Mouse (Mus musculus): ENCODE results near the gene Ttc17. TPM values are rescaled to one million over a fixed set of nuclear protein-coding genes. Genes with fewer than 3 reads are reported as not detected.

The Ttc17 gene
- polyA plus RNA-seq, 1 experiment: 18.4 TPM

GRCm38 (mm10) chr2:94363821-94364220 is 42.7 kb downstream of the Ttc17 start:
- Histone ChIP-seq H3K9ac (ENCODE audit: low read depth, poor library complexity, severe bottlenecking) (no peak overlapping the region), H3K27ac (ENCODE audit: insufficient read depth, low read length) (no peak overlapping the region), H3K9me3 (replicated peaks; ENCODE audit: control insufficient read depth, insufficient read depth, low read length, poor library complexity, severe bottlenecking) (no peaks in the 10 kb centered on the region), H3K4me1 (ENCODE audit: control insufficient read depth, insufficient read depth, low read length) (no peaks in the 10 kb centered on the region), H3K36me3 (ENCODE audit: control insufficient read depth, insufficient read depth, low read length, poor library complexity, severe bottlenecking) (peaks cover 19% of the 10 kb centered on the region; the same call in 1 of the 2 replicates), H3K27me3 (ENCODE audit: control insufficient read depth, insufficient read depth, low read length, poor library complexity, severe bottlenecking) (no peaks in the 10 kb centered on the region), H3K4me3 (ENCODE audit: low read depth, low read length) (no peak overlapping the region)
- TF ChIP-seq POLR2A (IDR thresholded peaks at IDR 0.05; ENCODE audit: insufficient read depth, low read length) (no peak), CTCF (IDR thresholded peaks at IDR 0.05; ENCODE audit: low read depth, low read length) (no peak), EP300 (IDR thresholded peaks at IDR 0.05; ENCODE audit: insufficient read depth, low read depth, low read length) (no peak)

DNA sequence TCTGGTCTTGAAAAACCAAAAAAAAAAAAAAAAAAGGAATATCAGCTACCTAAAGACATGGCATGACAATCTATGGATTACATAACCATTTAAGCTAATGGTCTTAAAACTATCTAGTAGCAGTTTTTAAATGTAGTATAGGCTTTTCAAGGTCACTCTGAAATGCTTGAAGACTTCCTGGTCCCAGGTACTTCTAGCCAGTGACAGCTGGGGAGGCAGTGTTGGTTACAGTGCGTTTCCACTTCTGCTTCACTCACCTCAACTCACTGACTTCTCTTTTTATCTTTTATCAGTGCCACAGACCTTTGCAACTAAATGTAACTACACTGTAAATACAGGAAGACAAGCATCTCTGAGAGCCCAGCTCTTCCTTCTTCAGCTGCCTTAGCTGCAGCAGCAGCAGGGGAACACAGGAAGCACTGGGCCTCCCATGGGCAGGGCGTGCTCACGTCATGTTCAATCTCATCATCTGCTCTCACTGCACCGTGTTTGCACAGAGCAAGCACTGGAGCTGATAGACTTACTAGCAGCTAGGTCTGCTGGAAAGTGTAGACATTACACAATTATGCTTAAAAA is 46.0 kb downstream of the Ttc17 start:
- Histone ChIP-seq H3K36me3 (ENCODE audit: control insufficient read depth, insufficient read depth, low read length, poor library complexity, severe bottlenecking) (peaks cover 16% of the 10 kb centered on the region; the same call in 1 of the 2 replicates), H3K4me3 (ENCODE audit: low read depth, low read length) (no peak overlapping the region), H3K4me1 (ENCODE audit: control insufficient read depth, insufficient read depth, low read length) (no peaks in the 10 kb centered on the region), H3K9me3 (replicated peaks; ENCODE audit: control insufficient read depth, insufficient read depth, low read length, poor library complexity, severe bottlenecking) (no peaks in the 10 kb centered on the region), H3K27ac (ENCODE audit: insufficient read depth, low read length) (no peak overlapping the region), H3K27me3 (ENCODE audit: control insufficient read depth, insufficient read depth, low read length, poor library complexity, severe bottlenecking) (no peaks in the 10 kb centered on the region), H3K9ac (ENCODE audit: low read depth, poor library complexity, severe bottlenecking) (no peak overlapping the region)
- TF ChIP-seq CTCF (IDR thresholded peaks at IDR 0.05; ENCODE audit: low read depth, low read length): no peak
- TF ChIP-seq POLR2A (IDR thresholded peaks at IDR 0.05; ENCODE audit: insufficient read depth, low read length): no peak
- TF ChIP-seq EP300 (IDR thresholded peaks at IDR 0.05; ENCODE audit: insufficient read depth, low read depth, low read length): no peak

DNA sequence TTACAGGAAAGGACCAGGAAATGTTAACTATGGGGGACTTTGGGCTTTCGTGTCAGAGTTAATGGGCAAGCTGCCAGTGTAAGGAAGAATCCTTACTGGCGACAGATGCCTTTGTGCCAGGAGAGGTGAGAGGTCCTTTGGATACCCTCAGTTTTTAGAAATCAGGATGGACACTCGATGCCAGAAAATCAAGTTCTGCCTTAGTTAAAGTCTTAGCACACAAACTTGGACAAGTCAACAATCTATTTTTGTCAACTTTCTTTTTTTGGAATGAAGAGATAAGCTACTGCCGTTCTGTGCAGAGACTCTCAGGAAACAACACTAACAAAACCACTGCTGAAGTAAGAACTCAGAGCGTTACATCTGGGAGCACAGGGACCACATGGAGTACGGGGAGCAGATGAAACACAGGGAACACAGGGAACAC is 58.3 kb downstream of the Ttc17 start:
- H3K36me3 ChIP-seq (ENCODE audit: control insufficient read depth, insufficient read depth, low read length, poor library complexity, severe bottlenecking): no peaks in the 10 kb centered on the region
- H3K9ac ChIP-seq (ENCODE audit: low read depth, poor library complexity, severe bottlenecking): no peak overlapping the region
- TF ChIP-seq EP300 (IDR thresholded peaks at IDR 0.05; ENCODE audit: insufficient read depth, low read depth, low read length): no peak
- TF ChIP-seq CTCF (IDR thresholded peaks at IDR 0.05; ENCODE audit: low read depth, low read length): no peak
- no peak for TF ChIP-seq POLR2A (IDR thresholded peaks at IDR 0.05; ENCODE audit: insufficient read depth, low read length)
- H3K27me3 ChIP-seq (ENCODE audit: control insufficient read depth, insufficient read depth, low read length, poor library complexity, severe bottlenecking): no peaks in the 10 kb centered on the region
- H3K4me3 ChIP-seq (ENCODE audit: low read depth, low read length): no peak overlapping the region
- no peaks in the 10 kb centered on the region for H3K4me1 ChIP-seq (ENCODE audit: control insufficient read depth, insufficient read depth, low read length)
- H3K9me3 ChIP-seq (replicated peaks; ENCODE audit: control insufficient read depth, insufficient read depth, low read length, poor library complexity, severe bottlenecking): peaks cover 7% of the 10 kb centered on the region; the same call in 1 of the 2 replicates
- H3K27ac ChIP-seq (ENCODE audit: insufficient read depth, low read length): no peak overlapping the region

GRCm38 (mm10) chr2:94346746-94347145 is 59.7 kb downstream of the Ttc17 start:
- Histone ChIP-seq H3K4me3 (ENCODE audit: low read depth, low read length) (no peak overlapping the region), H3K27me3 (ENCODE audit: control insufficient read depth, insufficient read depth, low read length, poor library complexity, severe bottlenecking) (no peaks in the 10 kb centered on the region), H3K4me1 (ENCODE audit: control insufficient read depth, insufficient read depth, low read length) (no peaks in the 10 kb centered on the region), H3K27ac (ENCODE audit: insufficient read depth, low read length) (no peak overlapping the region), H3K36me3 (ENCODE audit: control insufficient read depth, insufficient read depth, low read length, poor library complexity, severe bottlenecking) (no peaks in the 10 kb centered on the region), H3K9me3 (replicated peaks; ENCODE audit: control insufficient read depth, insufficient read depth, low read length, poor library complexity, severe bottlenecking) (peaks cover 7% of the 10 kb centered on the region; the same call in 1 of the 2 replicates), H3K9ac (ENCODE audit: low read depth, poor library complexity, severe bottlenecking) (no peak overlapping the region)
- TF ChIP-seq EP300 (IDR thresholded peaks at IDR 0.05; ENCODE audit: insufficient read depth, low read depth, low read length): no peak
- TF ChIP-seq CTCF (IDR thresholded peaks at IDR 0.05; ENCODE audit: low read depth, low read length): no peak
- no peak for TF ChIP-seq POLR2A (IDR thresholded peaks at IDR 0.05; ENCODE audit: insufficient read depth, low read length)

DNA sequence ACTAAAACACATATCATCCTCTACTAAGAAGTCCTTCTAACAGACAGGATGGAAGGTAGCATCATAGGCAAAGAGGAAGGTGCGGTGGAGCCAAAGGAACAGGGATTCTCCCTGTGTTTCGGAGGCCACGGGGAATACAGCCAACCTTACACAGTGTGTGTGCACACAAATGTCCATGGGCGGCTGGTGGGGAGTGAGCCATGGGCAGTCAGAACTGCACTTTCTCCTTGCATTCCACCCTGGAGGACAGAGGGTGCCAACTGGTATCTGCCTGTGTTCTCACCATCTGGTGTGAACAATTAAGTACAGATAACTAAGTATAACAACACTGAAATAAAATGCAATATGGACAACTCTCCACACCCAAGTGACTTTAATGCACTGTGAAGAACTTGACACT is 61.9 kb downstream of the Ttc17 start:
- Histone ChIP-seq H3K9me3 (replicated peaks; ENCODE audit: control insufficient read depth, insufficient read depth, low read length, poor library complexity, severe bottlenecking) (peaks cover 5% of the 10 kb centered on the region; the same call in 1 of the 2 replicates), H3K27ac (ENCODE audit: insufficient read depth, low read length) (no peak overlapping the region), H3K4me3 (ENCODE audit: low read depth, low read length) (no peak overlapping the region), H3K4me1 (ENCODE audit: control insufficient read depth, insufficient read depth, low read length) (no peaks in the 10 kb centered on the region), H3K27me3 (ENCODE audit: control insufficient read depth, insufficient read depth, low read length, poor library complexity, severe bottlenecking) (no peaks in the 10 kb centered on the region), H3K36me3 (ENCODE audit: control insufficient read depth, insufficient read depth, low read length, poor library complexity, severe bottlenecking) (no peaks in the 10 kb centered on the region), H3K9ac (ENCODE audit: low read depth, poor library complexity, severe bottlenecking) (no peak overlapping the region)
- TF ChIP-seq CTCF (IDR thresholded peaks at IDR 0.05; ENCODE audit: low read depth, low read length) (no peak), EP300 (IDR thresholded peaks at IDR 0.05; ENCODE audit: insufficient read depth, low read depth, low read length) (no peak)
